Mouse (Mus musculus) hindbrain, embryonic 15.5 days (tissue): ENCODE results near the gene Prkch. TPM values are rescaled to one million over a fixed set of nuclear protein-coding genes. Genes with fewer than 3 reads are reported as not detected.

ENCODE experiments used
- ATAC-seq: fragments of 200-750 bp; cut with Nextera tagmentation; 2 replicates; pipeline ENCODE4 v1.8.0; 2017; ENCODE audit warnings: low read depth, moderate number of reproducible peaks, moderate TSS enrichment; ENCODE audit not compliant: low FRiP score
- H3K27ac ChIP-seq: fragments of 300-500 bp; sonication (generic); replicated peaks from 2 replicates; pipeline ENCODE4 v1.5.1; 2015; ENCODE audit warnings: mild to moderate bottlenecking, inconsistent platforms
- H3K27me3 ChIP-seq: fragments of 300-500 bp; sonication (generic); 2 replicates; pipeline ENCODE4 v1.6.1; 2015; ENCODE audit warnings: control low read depth, inconsistent platforms
- H3K36me3 ChIP-seq: fragments of 300-500 bp; sonication (generic); 2 replicates; pipeline ENCODE4 v1.6.1; 2015; ENCODE audit warnings: control low read depth, inconsistent platforms
- H3K4me1 ChIP-seq: fragments of 300-500 bp; sonication (generic); replicated peaks from 2 replicates; pipeline ENCODE4 v1.6.1; 2015; ENCODE audit warnings: control low read depth, inconsistent platforms
- H3K4me2 ChIP-seq: fragments of 300-500 bp; sonication (generic); 2 replicates; pipeline ENCODE4 v1.6.1; 2015; ENCODE audit warnings: moderate library complexity, mild to moderate bottlenecking, inconsistent platforms
- H3K4me3 ChIP-seq: fragments of 300-500 bp; sonication (generic); 2 replicates; pipeline ENCODE4 v1.5.1; 2015; ENCODE audit warnings: mild to moderate bottlenecking, inconsistent platforms
- H3K9ac ChIP-seq: fragments of 300-500 bp; sonication (generic); 2 replicates; pipeline ENCODE4 v1.6.1; 2015; ENCODE audit warnings: inconsistent platforms
- H3K9me3 ChIP-seq: fragments of 300-500 bp; sonication (generic); 2 replicates; pipeline ENCODE4 v1.6.1; 2016; ENCODE audit warnings: control low read depth, inconsistent platforms
- WGBS: fragments of 180-500 bp; shearing (Covaris S2); methylation state at CpG from one replicate; pipeline ENCODE4 v1.1.7; 2015; 5-methylcytosine and 5-hydroxymethylcytosine counted together
- polyA plus RNA-seq: library from polyadenylated mRNA; unstranded; fragments of >200 nt; fragmentation: Nextera tagmentation; extraction: Ambion mirVana; gene quantifications from 2 replicates; pipeline ENCODE4 v1.2.1, GENCODE M21; 2015

Prkch gene
- polyA plus RNA-seq, 1 experiment from 2014 or later = 8.6 TPM

DNA sequence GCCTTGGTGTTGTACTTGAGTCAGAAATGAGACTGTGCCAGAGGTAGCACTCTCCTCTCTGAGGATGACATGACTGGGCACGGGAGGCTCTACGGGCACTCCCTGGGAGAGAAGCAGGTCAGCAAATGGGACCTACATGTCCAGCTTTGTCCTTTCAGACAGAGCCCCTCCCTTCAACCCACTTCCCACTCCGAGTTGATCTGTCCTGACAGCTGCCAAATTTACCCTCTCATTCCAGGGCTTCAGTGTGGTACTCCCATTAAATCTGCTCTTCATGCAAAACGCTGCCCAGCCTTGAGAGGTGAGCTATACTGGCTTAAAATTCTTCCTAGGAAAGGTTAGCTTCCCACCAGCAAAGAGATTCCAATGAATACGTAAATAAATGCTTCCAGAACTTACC is 215.1 kb downstream of the Prkch start:
- no peak for ATAC-seq
- Histone ChIP-seq H3K4me3 (no peak overlapping the region), H3K9ac (no peak overlapping the region), H3K4me1 (peaks cover 3% of the 10 kb centered on the region), H3K36me3 (no peaks in the 10 kb centered on the region), H3K4me2 (no peak overlapping the region), H3K9me3 (no peaks in the 10 kb centered on the region), H3K27me3 (no peaks in the 10 kb centered on the region), H3K27ac (no peak overlapping the region)
- 83% methylated on average over 5 of the region's 5 CpGs for WGBS

DNA sequence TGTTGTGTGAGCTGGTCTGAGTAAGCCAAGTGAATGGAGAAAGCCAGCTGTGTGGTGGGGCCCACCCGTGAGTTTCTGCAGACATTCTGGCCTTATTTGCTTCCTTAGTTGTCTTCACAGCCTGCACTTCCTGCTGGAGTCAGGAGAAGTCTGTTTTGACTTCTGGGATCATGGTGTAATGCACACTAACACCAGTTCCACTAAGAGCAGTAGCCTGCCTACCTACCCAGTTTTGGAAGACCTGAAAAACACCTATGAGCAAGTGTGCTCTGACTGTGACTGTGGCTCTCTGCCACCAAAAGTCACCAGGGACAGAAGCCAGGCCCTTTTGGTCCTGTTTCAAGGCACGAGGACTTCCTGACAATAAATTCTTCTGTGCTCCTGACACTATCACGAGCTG is 216.3 kb downstream of the Prkch start:
- Histone ChIP-seq H3K4me3 (no peak overlapping the region), H3K36me3 (no peaks in the 10 kb centered on the region), H3K9ac (no peak overlapping the region), H3K4me1 (no peaks in the 10 kb centered on the region), H3K27me3 (no peaks in the 10 kb centered on the region), H3K27ac (no peak overlapping the region), H3K4me2 (no peak overlapping the region), H3K9me3 (no peaks in the 10 kb centered on the region)
- WGBS = 66% methylated on average over 3 of the region's 3 CpGs
- no peak for ATAC-seq

DNA sequence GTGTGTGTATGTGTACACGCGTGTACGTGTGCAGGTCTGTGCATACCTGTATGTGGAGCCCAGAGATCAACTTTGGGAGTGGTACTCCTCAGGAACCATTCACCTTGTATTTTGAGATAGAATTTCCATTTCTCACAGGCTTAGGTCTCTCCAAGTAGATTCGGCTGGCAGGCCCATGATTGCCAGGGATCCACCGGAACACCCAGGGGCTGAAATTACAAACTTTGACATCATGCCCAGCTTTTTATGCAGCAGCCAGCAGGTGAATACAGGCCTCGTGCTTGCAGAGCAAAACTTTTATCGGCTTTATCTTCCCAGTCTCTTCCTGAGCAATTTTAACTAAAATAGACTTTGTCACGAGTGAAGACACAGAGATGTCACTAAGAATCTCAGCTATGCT is 217.2 kb downstream of the Prkch start:
- Histone ChIP-seq H3K9ac (no peak overlapping the region), H3K4me2 (no peak overlapping the region)
- 91% methylated on average over 8 of the region's 8 CpGs for WGBS

DNA sequence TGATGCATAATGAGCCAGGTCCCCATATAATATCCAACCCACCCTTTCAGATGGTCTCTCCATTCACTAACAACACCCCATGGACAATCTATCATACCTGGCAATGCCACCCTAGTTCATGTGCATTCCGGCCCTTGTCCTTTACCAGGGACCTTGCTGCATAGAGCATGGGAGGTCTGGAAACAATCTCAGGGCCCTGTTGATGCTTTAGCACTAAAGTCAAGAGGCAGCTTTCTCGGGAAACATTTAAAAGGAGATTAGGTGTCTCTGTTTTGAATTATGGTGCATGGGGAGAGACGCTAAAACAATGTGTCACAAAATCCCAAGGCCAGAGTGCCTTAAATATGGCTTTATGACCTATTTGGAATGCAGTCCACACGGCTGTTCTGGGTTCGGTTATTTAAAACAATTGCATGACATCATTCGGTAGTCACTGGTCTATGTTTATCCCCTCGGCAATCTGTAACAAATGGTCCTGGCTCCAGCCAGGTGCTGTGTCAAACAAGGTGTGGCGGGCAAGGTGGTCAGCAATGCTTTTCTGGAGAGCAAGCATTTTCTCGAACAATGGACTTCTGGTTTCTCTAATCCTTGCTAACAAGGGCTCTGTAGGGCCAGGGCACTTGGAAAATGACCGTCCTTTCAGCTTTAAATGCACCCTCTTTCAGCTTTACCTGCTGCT is 217.9 kb downstream of the Prkch start:
- no peaks in the 10 kb centered on the region for H3K4me1 ChIP-seq
- no peaks in the 10 kb centered on the region for H3K36me3 ChIP-seq
- no peak overlapping the region for H3K4me2 ChIP-seq
- H3K9ac ChIP-seq = no peak overlapping the region
- WGBS = 83% methylated on average over 10 of the region's 10 CpGs
- no peak for ATAC-seq
- H3K4me3 ChIP-seq = no peak overlapping the region
- no peaks in the 10 kb centered on the region for H3K27me3 ChIP-seq
- no peak overlapping the region for H3K27ac ChIP-seq
- H3K9me3 ChIP-seq = no peaks in the 10 kb centered on the region

More for the DNA sequence above, 217.2 kb downstream of the Prkch start:
- Histone ChIP-seq H3K9me3 (no peaks in the 10 kb centered on the region), H3K4me3 (no peak overlapping the region), H3K27me3 (no peaks in the 10 kb centered on the region), H3K4me1 (no peaks in the 10 kb centered on the region), H3K27ac (no peak overlapping the region), H3K36me3 (no peaks in the 10 kb centered on the region)
- ATAC-seq = no peak

DNA sequence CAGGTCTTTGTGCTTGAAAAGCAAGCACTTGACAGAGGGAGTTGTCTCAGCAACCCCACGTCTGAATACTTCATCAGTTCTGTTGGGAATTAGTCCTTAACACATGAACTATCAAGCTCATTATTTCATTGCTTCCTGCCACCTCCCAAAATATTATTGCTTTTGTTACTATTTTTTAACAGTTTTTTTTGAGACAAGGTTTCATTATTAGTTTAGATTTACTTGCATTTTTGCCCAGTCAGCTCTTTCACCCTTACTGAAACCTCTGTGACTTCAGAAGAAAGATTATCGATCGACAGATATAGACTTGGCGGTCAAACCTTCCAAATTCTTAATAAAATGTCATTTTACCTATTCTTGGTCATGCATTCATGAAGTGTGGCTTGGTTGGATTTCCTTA is 219.3 kb downstream of the Prkch start:
- Histone ChIP-seq H3K9ac (no peak overlapping the region), H3K27ac (no peak overlapping the region), H3K4me3 (no peak overlapping the region), H3K36me3 (no peaks in the 10 kb centered on the region), H3K4me2 (no peak overlapping the region), H3K27me3 (no peaks in the 10 kb centered on the region), H3K9me3 (no peaks in the 10 kb centered on the region), H3K4me1 (no peaks in the 10 kb centered on the region)
- no peak for ATAC-seq
- 93% methylated on average over 4 of the region's 4 CpGs for WGBS

DNA sequence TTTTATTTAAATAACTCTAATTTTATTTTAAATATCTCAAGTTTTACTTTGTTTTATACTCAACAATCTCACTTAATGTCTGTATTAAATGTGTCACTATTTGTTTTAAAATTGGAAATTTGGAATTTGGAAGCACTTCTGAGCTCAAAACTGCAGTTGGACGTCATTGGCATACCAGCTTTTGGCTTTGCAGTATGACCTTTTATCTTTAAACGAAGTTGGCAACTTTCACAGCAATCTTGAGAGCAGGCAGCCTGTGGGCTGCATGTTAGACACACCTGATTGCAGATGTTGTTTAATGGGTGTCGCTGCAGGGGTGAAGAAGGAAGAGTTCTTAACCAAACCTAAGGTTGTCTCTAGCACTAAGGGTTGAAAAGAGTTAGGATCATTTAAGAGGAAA is 220.9 kb downstream of the Prkch start:
- ATAC-seq = no peak
- Histone ChIP-seq H3K36me3 (no peaks in the 10 kb centered on the region), H3K27ac (no peak overlapping the region), H3K27me3 (no peaks in the 10 kb centered on the region), H3K4me2 (no peak overlapping the region), H3K9ac (no peak overlapping the region), H3K9me3 (no peaks in the 10 kb centered on the region), H3K4me1 (peaks cover 8% of the 10 kb centered on the region), H3K4me3 (no peak overlapping the region)
- 80% methylated on average over 3 of the region's 3 CpGs for WGBS

DNA sequence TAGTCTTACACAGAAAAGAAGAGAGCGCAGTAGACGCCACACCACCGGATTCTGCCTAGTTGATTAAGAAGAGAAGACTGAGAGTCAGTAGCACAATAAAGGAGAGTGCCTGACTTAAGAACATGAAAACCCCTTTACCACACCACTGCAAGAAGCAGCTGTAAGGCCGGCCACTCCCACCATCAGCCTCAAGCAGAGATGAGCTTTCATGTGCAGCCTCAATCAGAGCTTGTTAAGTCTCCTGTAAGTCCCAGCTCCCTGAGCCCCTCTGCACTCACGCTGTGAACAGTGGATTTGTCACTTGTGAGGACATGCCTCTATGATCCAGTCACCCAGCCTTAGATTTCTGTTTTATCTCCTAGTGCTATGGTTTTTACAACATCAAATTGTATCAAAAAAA is 221.4 kb downstream of the Prkch start:
- no peaks in the 10 kb centered on the region for H3K36me3 ChIP-seq
- H3K27ac ChIP-seq = no peak overlapping the region
- 51% methylated on average over 5 of the region's 5 CpGs for WGBS
- peaks cover 13% of the 10 kb centered on the region for H3K4me1 ChIP-seq
- no peak for ATAC-seq
- no peaks in the 10 kb centered on the region for H3K27me3 ChIP-seq
- H3K9me3 ChIP-seq = no peaks in the 10 kb centered on the region
- H3K4me2 ChIP-seq = no peak overlapping the region
- no peak overlapping the region for H3K4me3 ChIP-seq
- H3K9ac ChIP-seq = no peak overlapping the region

DNA sequence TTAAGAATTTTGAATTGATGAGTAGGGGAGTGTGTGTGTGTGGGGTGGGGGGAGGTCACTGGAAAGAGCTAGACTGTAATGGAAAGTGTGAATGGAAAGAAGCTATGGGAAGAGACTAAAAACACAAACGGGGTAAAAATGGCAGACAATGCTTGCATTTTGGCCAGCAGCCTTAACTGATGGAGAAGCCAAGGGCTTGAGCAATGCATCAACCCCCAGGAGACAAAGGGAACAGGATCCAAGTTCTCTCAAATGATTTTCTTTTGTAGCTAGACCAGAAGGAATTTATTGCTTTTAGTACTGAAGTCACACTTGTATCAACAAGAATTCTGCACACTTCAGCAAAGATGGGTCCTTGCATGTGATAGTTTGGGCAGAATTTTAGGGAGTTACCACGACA is 222.6 kb downstream of the Prkch start:
- Histone ChIP-seq H3K9me3 (no peaks in the 10 kb centered on the region), H3K36me3 (no peaks in the 10 kb centered on the region), H3K4me1 (peaks cover 18% of the 10 kb centered on the region), H3K4me2 (no peak overlapping the region), H3K27ac (no peak overlapping the region), H3K9ac (no peak overlapping the region), H3K4me3 (no peak overlapping the region), H3K27me3 (no peaks in the 10 kb centered on the region)
- ATAC-seq = no peak
- 74% methylated on average over 2 of the region's 2 CpGs for WGBS

DNA sequence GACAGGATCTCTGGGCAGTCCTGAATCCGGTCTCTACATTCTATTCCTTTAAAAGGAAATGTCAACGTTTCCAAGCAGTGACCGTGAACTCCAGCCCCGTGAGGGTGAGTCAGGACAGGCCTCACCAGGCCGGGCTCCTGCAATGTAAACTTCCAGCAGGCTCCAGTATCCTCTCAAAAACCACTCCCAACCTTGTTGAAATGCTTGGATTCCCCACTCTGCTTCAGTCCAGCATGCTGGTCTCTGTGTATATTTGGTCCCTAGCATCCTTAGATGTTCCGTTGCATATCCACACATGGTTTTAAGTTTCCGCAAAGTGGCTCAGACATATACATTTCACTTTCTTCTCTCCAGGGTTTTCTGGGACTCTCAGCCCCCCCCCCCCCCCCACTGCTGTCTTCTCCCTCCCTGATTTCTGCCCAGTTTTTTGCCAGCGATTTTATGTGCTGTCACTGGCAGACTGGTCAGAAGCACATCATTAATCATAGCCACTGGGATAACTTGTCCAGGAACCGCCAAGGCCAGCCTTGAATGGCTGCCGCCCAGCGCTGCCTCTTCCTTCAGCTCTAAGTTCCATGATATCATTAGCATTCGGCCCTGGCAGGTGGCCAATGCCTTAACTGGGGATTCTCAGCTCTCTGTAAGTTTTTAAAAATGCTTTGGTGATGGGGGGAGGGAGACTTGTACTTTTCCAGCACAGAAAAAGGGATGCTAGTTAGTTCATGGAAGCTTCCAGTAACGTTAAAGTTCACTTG is 225.6 kb downstream of the Prkch start:
- Histone ChIP-seq H3K27me3 (no peaks in the 10 kb centered on the region), H3K27ac (no peak overlapping the region), H3K9me3 (no peaks in the 10 kb centered on the region), H3K9ac (no peak overlapping the region), H3K4me1 (peaks cover 24% of the 10 kb centered on the region), H3K36me3 (no peaks in the 10 kb centered on the region), H3K4me2 (no peak overlapping the region), H3K4me3 (no peak overlapping the region)
- 0 out of 2 replicates have a peak, but pooled peaks have one; percentile 38 for ATAC-seq
- WGBS = 45% methylated on average over 13 of the region's 13 CpGs

DNA sequence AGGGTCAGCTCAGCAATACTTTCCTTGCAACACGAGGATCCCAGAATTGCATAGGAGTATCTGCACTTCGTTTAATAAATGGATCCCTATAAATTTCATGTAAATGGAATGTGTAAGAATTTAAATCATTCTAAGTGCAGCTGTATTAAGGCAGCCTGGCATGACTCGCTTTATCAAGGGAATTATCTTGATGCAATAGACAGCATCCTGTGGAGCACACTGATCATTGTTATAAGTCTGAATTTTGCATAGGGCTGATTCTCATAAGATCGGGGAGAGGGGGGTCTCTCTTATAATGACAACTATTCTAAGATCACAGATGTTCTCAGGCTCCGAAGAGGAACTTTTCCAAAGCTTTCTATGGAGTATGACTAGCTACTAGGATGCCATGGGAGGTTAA is 226.3 kb downstream of the Prkch start:
- Histone ChIP-seq H3K4me3 (no peak overlapping the region), H3K36me3 (no peaks in the 10 kb centered on the region), H3K4me2 (no peak overlapping the region), H3K27ac (no peak overlapping the region), H3K9ac (no peak overlapping the region), H3K9me3 (no peaks in the 10 kb centered on the region), H3K27me3 (no peaks in the 10 kb centered on the region), H3K4me1 (peaks cover 24% of the 10 kb centered on the region)
- 59% methylated on average over 5 of the region's 5 CpGs for WGBS
- no peak for ATAC-seq

DNA sequence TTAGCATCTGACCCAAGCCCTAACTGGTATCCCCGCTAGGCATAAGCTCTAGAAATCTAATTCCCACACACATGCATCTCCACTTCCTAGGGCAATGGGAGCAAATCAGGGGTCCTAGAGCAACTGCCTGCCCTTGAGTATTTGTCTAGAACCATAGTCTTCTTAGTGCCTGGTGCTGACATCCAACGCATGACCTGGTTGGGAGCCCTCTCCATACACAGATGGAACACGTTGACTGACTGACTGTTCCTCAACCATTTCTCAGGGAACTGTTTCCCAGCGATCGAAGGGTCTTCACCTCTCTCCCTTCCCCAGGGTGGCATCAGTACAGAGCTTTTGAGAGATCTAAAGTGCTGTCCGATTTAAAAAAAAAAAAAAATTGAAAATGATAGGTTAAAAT is 227.6 kb downstream of the Prkch start:
- H3K9me3 ChIP-seq = no peaks in the 10 kb centered on the region
- ATAC-seq = no peak
- no peaks in the 10 kb centered on the region for H3K27me3 ChIP-seq
- no peaks in the 10 kb centered on the region for H3K36me3 ChIP-seq
- H3K27ac ChIP-seq = no peak overlapping the region
- H3K9ac ChIP-seq = no peak overlapping the region
- no peak overlapping the region for H3K4me2 ChIP-seq
- WGBS = 81% methylated on average over 6 of the region's 6 CpGs
- H3K4me1 ChIP-seq = peaks cover 24% of the 10 kb centered on the region
- H3K4me3 ChIP-seq = no peak overlapping the region

DNA sequence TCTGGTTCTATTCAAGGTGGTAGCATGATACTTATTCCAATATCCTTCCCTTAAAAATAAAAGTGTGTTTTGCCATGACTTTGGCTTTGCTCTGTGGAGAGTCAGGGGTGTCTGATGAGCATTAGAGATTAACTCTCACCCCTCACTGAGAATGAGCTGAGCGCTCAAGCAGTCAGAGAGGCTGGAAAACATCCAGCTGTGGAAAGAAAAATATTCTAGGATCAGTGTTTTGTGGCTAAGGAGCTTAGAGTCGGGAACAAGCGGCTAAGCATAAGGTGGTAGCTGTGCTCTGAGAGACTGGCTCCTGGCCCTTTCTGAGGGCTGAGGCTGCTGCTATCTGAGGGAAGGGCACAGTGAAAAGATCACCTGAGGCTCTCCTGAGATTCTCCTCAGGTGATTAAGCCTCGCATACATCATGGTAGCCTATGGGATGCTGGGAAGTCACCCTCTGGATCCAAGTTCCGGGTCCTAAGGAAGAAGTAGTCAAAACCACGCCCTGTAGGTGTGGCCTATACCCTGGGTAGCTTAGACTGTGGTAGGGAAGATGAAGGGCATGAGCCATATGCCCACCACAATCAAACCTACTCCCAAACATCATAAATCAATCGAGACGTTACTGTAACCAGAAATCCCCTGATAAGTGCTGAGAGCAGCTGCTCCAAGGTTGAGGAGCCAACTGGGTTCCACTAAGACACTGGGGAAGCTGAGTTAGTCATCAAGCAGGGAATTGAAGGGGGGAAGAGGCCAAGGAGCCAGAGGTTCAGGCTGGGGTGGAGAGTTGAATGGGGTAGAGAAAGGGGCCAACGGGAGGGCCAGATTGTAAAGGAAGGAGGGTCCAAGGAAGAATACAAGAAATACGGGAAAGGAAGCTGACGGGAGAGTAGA is 228.7 kb downstream of the Prkch start:
- no peaks in the 10 kb centered on the region for H3K36me3 ChIP-seq
- H3K4me1 ChIP-seq = peaks cover 24% of the 10 kb centered on the region
- WGBS = 71% methylated on average over 11 of the region's 11 CpGs
- no peak overlapping the region for H3K4me2 ChIP-seq
- H3K4me3 ChIP-seq = no peak overlapping the region
- H3K27me3 ChIP-seq = no peaks in the 10 kb centered on the region
- no peak for ATAC-seq
- H3K9ac ChIP-seq = no peak overlapping the region
- H3K27ac ChIP-seq = no peak overlapping the region
- no peaks in the 10 kb centered on the region for H3K9me3 ChIP-seq
